Mouse (Mus musculus) stomach, postnatal 0 days (tissue): Measurements from ENCODE around the gene Dpf3. TPM values are rescaled to one million over a fixed set of nuclear protein-coding genes. Genes with fewer than 3 reads are reported as not detected.

Experiments used
- ATAC-seq: fragments of 200-750 bp; cut with Nextera tagmentation; 2 replicates; pipeline ENCODE4 v1.8.0; 2017; ENCODE audit not compliant: low FRiP score, low TSS enrichment
- DNase-seq: peaks from one replicate; pipeline ENCODE4 v3.0.0-alpha.2; 2016; ENCODE audit warnings: low spot score
- H3K27ac ChIP-seq: fragments of 300-500 bp; sonication (generic); replicated peaks from 2 replicates; pipeline ENCODE4 v1.5.1; 2014; ENCODE audit warnings: mild to moderate bottlenecking, control low read depth
- H3K27me3 ChIP-seq: fragments of 300-500 bp; sonication (generic); 2 replicates; pipeline ENCODE4 v1.6.1; 2014; ENCODE audit warnings: low read length; ENCODE audit not compliant: control insufficient read depth, insufficient read depth
- H3K36me3 ChIP-seq: fragments of 300-500 bp; sonication (generic); 2 replicates; pipeline ENCODE4 v1.6.1; 2014; ENCODE audit warnings: low read length, mixed read lengths; ENCODE audit not compliant: control insufficient read depth, insufficient read depth
- H3K4me1 ChIP-seq: fragments of 300-500 bp; sonication (generic); replicated peaks from 2 replicates; pipeline ENCODE4 v1.6.1; 2014; ENCODE audit warnings: antibody characterized with exemption; ENCODE audit not compliant: control insufficient read depth, insufficient read depth
- H3K4me2 ChIP-seq: fragments of 300-500 bp; sonication (generic); replicated peaks from 2 replicates; pipeline ENCODE4 v1.6.1; 2014; ENCODE audit warnings: low read depth, mild to moderate bottlenecking, control low read depth, moderate library complexity
- H3K4me3 ChIP-seq: fragments of 300-500 bp; sonication (generic); 2 replicates; pipeline ENCODE4 v1.5.1; 2014; ENCODE audit warnings: low read depth, low read length, control low read depth
- H3K9ac ChIP-seq: fragments of 300-500 bp; sonication (generic); 2 replicates; pipeline ENCODE4 v1.6.1; 2014; ENCODE audit warnings: mild to moderate bottlenecking, low read length, control low read depth, mixed read lengths
- H3K9me3 ChIP-seq: fragments of 300-500 bp; sonication (generic); 2 replicates; pipeline ENCODE4 v1.6.1; 2016; ENCODE audit warnings: low read length; ENCODE audit not compliant: control insufficient read depth
- CTCF ChIP-seq: IDR thresholded peaks from 2 replicates; pipeline ENCODE4 v1.5.1; 2016; ENCODE audit warnings: antibody characterized with exemption, low read depth, mild to moderate bottlenecking, moderate library complexity
- EP300 ChIP-seq: optimal IDR thresholded peaks from 2 replicates; pipeline ENCODE3; 2016; ENCODE audit warnings: antibody characterized with exemption
- WGBS: fragments of 180-500 bp; shearing (Covaris S2); extraction: QIAGEN DNeasy Blood & Tissue Kit; methylation state at CpG from one replicate; pipeline ENCODE4 v1.1.7; 2014; 5-methylcytosine and 5-hydroxymethylcytosine counted together
- polyA plus RNA-seq: library from polyadenylated mRNA; unstranded; fragments of >200 nt; fragmentation: Nextera tagmentation; extraction: Ambion mirVana; gene quantifications from 2 replicates; pipeline ENCODE4 v1.2.1, GENCODE M21; 2015

The Dpf3 gene
- polyA plus RNA-seq, 1 experiment from 2014 or later, result 3.0 TPM

- no peak for ATAC-seq
- H3K27ac ChIP-seq, result no peak overlapping the region
- H3K27me3 ChIP-seq, result no peaks in the 10 kb centered on the region
- H3K36me3 ChIP-seq, result no peaks in the 10 kb centered on the region
- no peak overlapping the region for H3K4me2 ChIP-seq
- no peak for TF ChIP-seq CTCF
- WGBS, result 77% methylated on average over 3 of the region's 3 CpGs
- H3K9ac ChIP-seq, result no peak overlapping the region
- no peak for DNase-seq
- H3K4me3 ChIP-seq, result no peak overlapping the region
- H3K4me1 ChIP-seq, result no peaks in the 10 kb centered on the region
- H3K9me3 ChIP-seq, result no peaks in the 10 kb centered on the region
Observed at GRCm38 (mm10) chr12:83249066-83249465, 238.4 kb downstream of the Dpf3 start.

GRCm38 (mm10) chr12:83248636-83249035 lies 238.9 kb downstream of the Dpf3 start:
- no peaks in the 10 kb centered on the region for H3K4me1 ChIP-seq
- no peak overlapping the region for H3K27ac ChIP-seq
- H3K9me3 ChIP-seq, result no peaks in the 10 kb centered on the region
- no peaks in the 10 kb centered on the region for H3K27me3 ChIP-seq
- DNase-seq, result no peak
- 75% methylated on average over 2 of the region's 2 CpGs for WGBS
- ATAC-seq, result no peak
- H3K4me2 ChIP-seq, result no peak overlapping the region
- H3K4me3 ChIP-seq, result no peak overlapping the region
- TF ChIP-seq CTCF (no peak), EP300 (no peak)
- H3K36me3 ChIP-seq, result no peaks in the 10 kb centered on the region
- no peak overlapping the region for H3K9ac ChIP-seq

GRCm38 (mm10) chr12:83247669-83248068 lies 239.8 kb downstream of the Dpf3 start:
- TF ChIP-seq CTCF (no peak), EP300 (no peak)
- no peaks in the 10 kb centered on the region for H3K4me1 ChIP-seq
- no peaks in the 10 kb centered on the region for H3K36me3 ChIP-seq
- H3K9me3 ChIP-seq, result no peaks in the 10 kb centered on the region
- H3K4me2 ChIP-seq, result no peak overlapping the region
- no peak for DNase-seq
- WGBS, result 70% methylated on average over 3 of the region's 3 CpGs
- H3K9ac ChIP-seq, result no peak overlapping the region
- no peak for ATAC-seq
- H3K4me3 ChIP-seq, result no peak overlapping the region
- no peaks in the 10 kb centered on the region for H3K27me3 ChIP-seq
- H3K27ac ChIP-seq, result no peak overlapping the region

- Histone ChIP-seq H3K27me3 (no peaks in the 10 kb centered on the region), H3K4me2 (no peak overlapping the region), H3K9me3 (no peaks in the 10 kb centered on the region), H3K9ac (no peak overlapping the region), H3K4me1 (no peaks in the 10 kb centered on the region), H3K36me3 (no peaks in the 10 kb centered on the region), H3K4me3 (no peak overlapping the region), H3K27ac (no peak overlapping the region)
- WGBS, result 66% methylated on average over 3 of the region's 3 CpGs
- no peak for ATAC-seq
- TF ChIP-seq EP300 (no peak), CTCF (no peak)
- no peak for DNase-seq
Observed at GRCm38 (mm10) chr12:83241022-83241421, 246.5 kb downstream of the Dpf3 start.

GRCm38 (mm10) chr12:83240571-83240970 lies 246.9 kb downstream of the Dpf3 start:
- Histone ChIP-seq H3K9me3 (no peaks in the 10 kb centered on the region), H3K27ac (no peak overlapping the region), H3K36me3 (no peaks in the 10 kb centered on the region), H3K4me2 (no peak overlapping the region), H3K4me1 (no peaks in the 10 kb centered on the region), H3K9ac (no peak overlapping the region), H3K4me3 (no peak overlapping the region), H3K27me3 (no peaks in the 10 kb centered on the region)
- DNase-seq, result no peak
- TF ChIP-seq EP300 (no peak), CTCF (no peak)
- ATAC-seq, result no peak

- Histone ChIP-seq H3K36me3 (no peaks in the 10 kb centered on the region), H3K4me2 (no peak overlapping the region), H3K9me3 (no peaks in the 10 kb centered on the region), H3K9ac (no peak overlapping the region), H3K27me3 (no peaks in the 10 kb centered on the region), H3K4me1 (no peaks in the 10 kb centered on the region), H3K4me3 (no peak overlapping the region), H3K27ac (no peak overlapping the region)
- ATAC-seq, result no peak
- WGBS, result 94% methylated on average over 6 of the region's 6 CpGs
- no peak for DNase-seq
- no peak for TF ChIP-seq CTCF
Observed at GRCm38 (mm10) chr12:83235781-83236180, 251.7 kb downstream of the Dpf3 start.
